Mouse (Mus musculus) MEL (cell line): ENCODE measurements at regions not wholly inside any gene's neighbourhood (a gene's known extent, or its start where the extent isn't known, plus 50 kb on each side); places are given as distances from the start of the nearest gene placed in this dataset.

Experiments
- DNase-seq: peaks from one replicate; pipeline ENCODE4 v3.0.0; 2011; ENCODE audit warnings: low read depth, low spot score
- H3K27ac ChIP-seq: 2 replicates; pipeline ENCODE4 v1.5.1; 2012; ENCODE audit warnings: low read depth, mild to moderate bottlenecking, control low read depth, low read length, moderate library complexity; ENCODE audit not compliant: control insufficient read depth
- H3K27me3 ChIP-seq, 2 experiments: fragments of 150-350 bp in 1 of 2; sonication (generic) in 1 of 2; 2 replicates each; pipeline ENCODE4 v1.6.1; 2012; ENCODE audit warnings: low read length in 2 of 2, mild to moderate bottlenecking in 2 of 2, improper control_type of control experiment in 1 of 2, moderate library complexity in 1 of 2; ENCODE audit not compliant: insufficient read depth in 2 of 2, control insufficient read depth in 1 of 2
- H3K36me3 ChIP-seq, 2 experiments: 2 replicates each; pipeline ENCODE4 v1.6.1; 2012 to 2014; ENCODE audit warnings: low read length in 2 of 2, improper control_type of control experiment in 1 of 2, inconsistent platforms in 1 of 2, mild to moderate bottlenecking in 1 of 2; ENCODE audit not compliant: insufficient read depth in 2 of 2, control insufficient read depth in 1 of 2
- H3K4me1 ChIP-seq, 2 experiments: fragments of 150-350 bp in 1 of 2; sonication (generic) in 1 of 2; 2 replicates each; pipeline ENCODE4 v1.6.1; 2012; ENCODE audit warnings: low read length in 2 of 2, improper control_type of control experiment in 1 of 2, mild to moderate bottlenecking in 1 of 2; ENCODE audit not compliant: insufficient read depth in 2 of 2, control insufficient read depth in 1 of 2
- H3K4me3 ChIP-seq, 2 experiments: fragments of 150-350 bp in 1 of 2; sonication (generic) in 1 of 2; 2 replicates each; pipeline ENCODE4 v1.5.1; 2012; ENCODE audit warnings: low read depth in 2 of 2, low read length in 2 of 2, mild to moderate bottlenecking in 2 of 2, moderate library complexity in 2 of 2, control low read depth in 1 of 2, improper control_type of control experiment in 1 of 2; ENCODE audit not compliant: control insufficient read depth in 1 of 2, insufficient read depth in 1 of 2
- H3K79me2 ChIP-seq: 2 replicates; pipeline ENCODE4 v1.6.1; 2012; ENCODE audit warnings: mild to moderate bottlenecking, low read length, moderate library complexity; ENCODE audit not compliant: control insufficient read depth, poor library complexity, insufficient read depth
- H3K9ac ChIP-seq: 2 replicates; pipeline ENCODE4 v1.6.1; 2012; ENCODE audit warnings: low read depth, mild to moderate bottlenecking, control low read depth, low read length, moderate library complexity; ENCODE audit not compliant: control insufficient read depth, poor library complexity, severe bottlenecking
- H3K9me3 ChIP-seq: fragments of 150-350 bp; sonication (generic); replicated peaks from 2 replicates; pipeline ENCODE4 v1.6.1; 2012; ENCODE audit warnings: mild to moderate bottlenecking, low read length, improper control_type of control experiment, moderate library complexity; ENCODE audit not compliant: insufficient read depth
- BHLHE40 ChIP-seq: IDR thresholded peaks from 2 replicates; pipeline ENCODE4 v1.6.1; 2012; ENCODE audit warnings: low read depth, mild to moderate bottlenecking, inconsistent platforms, low read length, improper control_type of control experiment, borderline replicate concordance
- ETS1 ChIP-seq: IDR thresholded peaks from 2 replicates; pipeline ENCODE4 v1.6.1; 2012; ENCODE audit warnings: low read depth, mild to moderate bottlenecking, inconsistent platforms, low read length, improper control_type of control experiment, moderate library complexity
- GATA1 ChIP-seq: IDR thresholded peaks from 2 replicates; pipeline ENCODE4 v1.6.1; 2011; ENCODE audit warnings: low read depth, low read length, improper control_type of control experiment
- MAZ ChIP-seq: IDR thresholded peaks from 2 replicates; pipeline ENCODE4 v1.6.1; 2012; ENCODE audit warnings: low read depth, mild to moderate bottlenecking, inconsistent platforms, low read length, improper control_type of control experiment
- MEF2A ChIP-seq: IDR thresholded peaks from 2 replicates; pipeline ENCODE4 v1.6.1; 2014; ENCODE audit warnings: low read depth, mild to moderate bottlenecking, inconsistent platforms, low read length, improper control_type of control experiment; ENCODE audit not compliant: poor library complexity, insufficient replicate concordance, severe bottlenecking; ENCODE audit errors: extremely low read depth
- MYB ChIP-seq: IDR thresholded peaks from 2 replicates; pipeline ENCODE4 v1.6.1; 2011; ENCODE audit warnings: mild to moderate bottlenecking, low read depth, low read length, improper control_type of control experiment
- NELFE ChIP-seq: IDR thresholded peaks from 2 replicates; pipeline ENCODE4 v1.6.1; 2011; ENCODE audit warnings: low read depth, low read length, improper control_type of control experiment
- NRF1 ChIP-seq: IDR thresholded peaks from 2 replicates; pipeline ENCODE4 v1.6.1; 2014; ENCODE audit warnings: low read depth, mild to moderate bottlenecking, inconsistent platforms, low read length, improper control_type of control experiment, moderate library complexity; ENCODE audit not compliant: poor library complexity, insufficient read depth, severe bottlenecking
- POLR2A ChIP-seq, 2 experiments: IDR thresholded peaks; 2 replicates each; pipeline ENCODE4 v1.6.1; 2011 to 2012; ENCODE audit warnings: low read length in 2 of 2, mild to moderate bottlenecking in 2 of 2, control low read depth in 1 of 2, improper control_type of control experiment in 1 of 2, low read depth in 1 of 2, moderate library complexity in 1 of 2; ENCODE audit not compliant: control insufficient read depth in 1 of 2, insufficient read depth in 1 of 2, poor library complexity in 1 of 2
- POLR2AphosphoS2 ChIP-seq: IDR thresholded peaks from 2 replicates; pipeline ENCODE4 v1.6.1; 2011; ENCODE audit warnings: low read length, improper control_type of control experiment
- POLR2AphosphoS5 ChIP-seq: IDR thresholded peaks from 2 replicates; pipeline ENCODE4 v1.6.1; 2012; ENCODE audit warnings: low read depth, borderline replicate concordance, mild to moderate bottlenecking, inconsistent platforms, low read length, moderate library complexity, mixed read lengths
- SIN3A ChIP-seq: IDR thresholded peaks from 2 replicates; pipeline ENCODE4 v1.6.1; 2012; ENCODE audit warnings: low read length, improper control_type of control experiment, inconsistent platforms
- SMC3 ChIP-seq: IDR thresholded peaks from 2 replicates; pipeline ENCODE4 v1.6.1; 2011; ENCODE audit warnings: low read depth, low read length, improper control_type of control experiment
- ZKSCAN1 ChIP-seq: IDR thresholded peaks from 2 replicates; pipeline ENCODE4 v1.6.1; 2012; ENCODE audit warnings: low read depth, mild to moderate bottlenecking, inconsistent platforms, low read length, improper control_type of control experiment, moderate library complexity
- ZMIZ1 ChIP-seq: IDR thresholded peaks from 2 replicates; pipeline ENCODE4 v1.6.1; 2012; ENCODE audit warnings: low read depth, mild to moderate bottlenecking, inconsistent platforms, low read length, improper control_type of control experiment, moderate library complexity

- DNase-seq: no peak
- no peak overlapping the region for H3K9ac ChIP-seq
- H3K4me1 ChIP-seq: no peaks in the 10 kb centered on the region
- no peak overlapping the region for H3K27ac ChIP-seq
- H3K36me3 ChIP-seq: no peaks in the 10 kb centered on the region
- no peaks in the 10 kb centered on the region for H3K27me3 ChIP-seq
- H3K4me3 ChIP-seq: no peak overlapping the region
- TF ChIP-seq ZMIZ1: no peak
- no peak for TF ChIP-seq BHLHE40
- no peak for TF ChIP-seq POLR2AphosphoS2
- TF ChIP-seq ETS1: no peak
- TF ChIP-seq ZKSCAN1: no peak
- no peaks in the 10 kb centered on the region for H3K79me2 ChIP-seq
- no peaks in the 10 kb centered on the region for H3K9me3 ChIP-seq
These were observed 120.8 kb upstream of the Cpsf6 start for GRCm38 (mm10) chr10:117500457-117501108.

GRCm38 (mm10) chr10:117499864-117500453, 120.1 kb upstream of the Cpsf6 start:
- no peaks in the 10 kb centered on the region for H3K36me3 ChIP-seq
- H3K4me1 ChIP-seq: no peaks in the 10 kb centered on the region
- no peaks in the 10 kb centered on the region for H3K27me3 ChIP-seq
- H3K9ac ChIP-seq: no peak overlapping the region
- H3K79me2 ChIP-seq: no peaks in the 10 kb centered on the region
- H3K9me3 ChIP-seq: no peaks in the 10 kb centered on the region
- DNase-seq: no peak
- no peak overlapping the region for H3K27ac ChIP-seq
- TF ChIP-seq NRF1 (no peak), NELFE (no peak), POLR2A (IDR thresholded peaks at IDR 0.05; ENCODE audit: control insufficient read depth in 1 of 2, insufficient read depth in 1 of 2, low read depth in 1 of 2, low read length in 2 of 2, poor library complexity in 1 of 2) (no peak), SMC3 (no peak)
- no peak overlapping the region for H3K4me3 ChIP-seq

GRCm38 (mm10) chr10:117499177-117499863, 119.5 kb upstream of the Cpsf6 start:
- H3K27me3 ChIP-seq: no peaks in the 10 kb centered on the region
- H3K4me1 ChIP-seq: no peaks in the 10 kb centered on the region
- H3K27ac ChIP-seq: no peak overlapping the region
- no peaks in the 10 kb centered on the region for H3K9me3 ChIP-seq
- no peak overlapping the region for H3K4me3 ChIP-seq
- TF ChIP-seq POLR2AphosphoS5 (no peak), MYB (no peak), ETS1 (no peak), SMC3 (no peak), SIN3A (no peak), GATA1 (no peak), MEF2A (no peak), MAZ (no peak)
- H3K9ac ChIP-seq: no peak overlapping the region
- DNase-seq: no peak
- no peaks in the 10 kb centered on the region for H3K79me2 ChIP-seq
- no peaks in the 10 kb centered on the region for H3K36me3 ChIP-seq
